Mouse (Mus musculus) neutrophil, adult 65 days (primary cell): ENCODE measurements around the gene Gm10358. TPM values are rescaled to one million over a fixed set of nuclear protein-coding genes. Genes with fewer than 3 reads are reported as not detected.

Experiments
- total RNA-seq: library from RNA; stranded (reverse); gene quantifications from 2 replicates; pipeline ENCODE4 v1.2.4, GENCODE M21; 2023

The Gm10358 gene
- total RNA-seq = not detected in 2 replicates

DNA sequence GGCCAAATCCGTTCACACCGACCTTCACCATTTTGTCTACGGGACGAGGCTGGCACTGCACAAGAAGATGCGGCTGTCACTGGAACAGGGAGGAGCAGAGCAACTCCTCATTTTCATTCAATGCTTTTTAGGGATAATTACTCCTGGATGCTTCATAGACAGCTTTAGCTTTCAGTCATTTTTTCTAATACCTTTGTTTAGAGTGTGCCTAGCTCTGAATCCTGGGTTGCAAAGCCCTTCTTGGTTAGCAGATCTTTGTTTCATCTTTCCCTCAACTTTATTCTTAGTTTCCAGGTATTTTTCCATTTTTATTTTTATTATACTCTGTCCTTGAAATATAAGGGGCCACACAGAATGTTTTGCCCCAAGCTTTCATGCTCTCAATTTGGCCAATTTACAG, at the start of gene Gm10358:
Gm10358 (minus strand) TSS at position 101 of the 400 bp plus-strand sequence.

DNA sequence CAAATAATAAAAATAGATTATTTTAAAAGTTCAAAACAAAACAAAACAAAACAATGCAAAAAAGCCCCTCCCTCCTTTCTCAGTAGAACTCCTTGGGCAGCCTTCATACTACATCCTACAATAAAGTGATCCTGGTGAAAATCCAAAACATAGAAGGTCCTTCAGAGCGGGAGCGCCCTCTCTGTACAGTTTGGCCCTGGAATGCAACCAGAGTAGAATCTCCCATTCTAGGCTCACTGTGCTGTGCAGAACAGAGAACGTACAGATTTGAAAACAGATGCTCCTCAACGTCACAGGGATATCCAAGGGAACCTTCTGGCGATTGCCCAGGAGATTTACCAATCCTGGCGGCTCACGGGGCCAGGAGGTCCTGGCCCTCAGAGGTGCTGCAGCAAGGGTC, 42.0 kb upstream of the Gm10358 start, which contains the start of gene Iqcm:
Iqcm (plus strand) TSS at position 301 of the 400 bp plus-strand sequence.

Other genes starting within 250 kb of the Gm10358 start
- not detected in 2 replicates for gene Rasd2, start 192.6 kb downstream of the Gm10358 start, total RNA-seq
- not detected in 2 replicates for gene Iqcm, start 42.1 kb upstream of the Gm10358 start, total RNA-seq